Mouse (Mus musculus) urinary bladder, postnatal 4 days (tissue): ENCODE results near the gene Nudt7.

Experiments used
- DNase-seq, 2 experiments: peaks; one replicate each; pipeline ENCODE4 v3.0.0; 2021 to 2022; ENCODE audit warnings: low spot score in 2 of 2

Gene Nudt7

DNA sequence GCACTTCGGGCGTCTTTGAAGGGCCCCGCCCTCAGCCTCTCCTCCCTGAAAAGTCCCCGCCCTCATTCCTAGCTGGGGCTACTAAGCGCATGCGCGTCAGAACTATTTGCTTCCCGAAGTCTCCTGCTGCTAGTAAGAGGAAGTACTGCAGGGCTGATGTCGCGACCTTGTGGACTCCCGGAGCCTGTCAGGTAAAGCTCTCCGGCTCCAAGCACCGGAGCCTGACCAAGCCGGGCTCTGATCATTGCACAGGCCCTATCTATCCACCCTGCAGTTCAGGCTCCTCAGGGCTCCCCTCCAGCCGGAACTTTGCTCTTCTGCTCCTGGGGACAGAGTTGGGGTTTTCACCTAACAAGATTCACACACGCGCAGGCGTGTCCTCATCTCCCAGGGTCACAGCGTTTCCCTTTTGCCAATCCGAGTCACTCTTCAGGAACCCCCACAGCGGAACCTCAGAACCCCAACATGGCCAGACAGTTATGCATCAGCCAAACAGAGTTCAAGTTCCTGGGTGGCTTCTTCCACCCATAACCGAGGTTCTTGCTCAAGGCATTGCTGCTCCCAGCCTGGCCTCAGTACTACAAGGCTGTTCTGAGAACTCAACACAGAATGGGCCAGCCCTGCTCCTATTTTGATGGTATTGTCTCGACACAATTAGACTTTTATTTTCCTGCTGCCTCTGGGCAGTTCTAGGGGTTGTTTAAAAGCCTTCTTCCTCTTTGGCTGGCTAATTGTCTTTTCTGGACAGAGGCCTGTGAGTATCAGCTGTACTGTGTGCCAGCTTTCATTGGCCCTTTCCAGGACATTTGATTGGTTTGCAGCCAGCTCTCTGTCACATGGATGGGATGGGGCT is at the start of gene Nudt7:
TSS of gene Nudt7 (plus strand) at position 48 of the 853 bp plus-strand sequence.
- DNase-seq, result peak; percentile 79 to 82

DNA sequence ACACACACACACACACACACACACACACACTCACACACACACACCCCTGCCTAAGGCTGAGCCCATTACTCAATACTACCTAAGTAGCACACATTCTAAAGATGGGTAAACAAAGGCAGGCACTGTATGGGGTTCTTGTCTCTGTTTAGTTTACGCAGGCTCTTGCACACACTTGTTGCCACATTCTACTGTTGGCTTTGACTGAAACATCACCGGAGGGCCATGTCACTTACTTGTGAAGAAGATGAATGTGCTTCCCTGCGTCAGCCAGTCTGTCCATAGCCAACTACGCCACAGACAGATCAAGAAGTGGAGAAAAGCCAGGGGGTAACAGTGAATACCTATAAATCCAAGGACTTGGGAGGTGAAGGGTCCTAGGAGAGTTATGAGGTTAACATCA is 45.4 kb upstream of the Nudt7 start:
- no peak for DNase-seq

DNA sequence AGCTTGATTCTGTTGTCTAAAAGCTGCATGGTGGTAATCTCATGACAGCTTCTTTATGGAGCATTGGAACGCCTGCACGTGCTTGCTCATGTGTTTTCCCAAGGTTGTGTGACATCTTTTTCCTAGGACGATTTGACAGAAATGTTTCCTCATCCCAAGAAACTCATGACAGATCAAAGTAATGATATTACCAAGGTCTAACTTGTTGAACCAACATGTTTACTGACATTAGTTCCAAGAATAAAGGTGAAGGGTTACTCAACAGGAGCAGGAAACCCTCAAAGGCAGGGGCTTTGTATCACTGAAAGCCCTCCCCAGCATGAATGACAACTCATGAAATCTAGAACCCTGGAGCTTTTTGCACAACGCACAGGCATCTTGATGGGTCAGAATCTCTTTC is 42.6 kb upstream of the Nudt7 start:
- no peak for DNase-seq

DNA sequence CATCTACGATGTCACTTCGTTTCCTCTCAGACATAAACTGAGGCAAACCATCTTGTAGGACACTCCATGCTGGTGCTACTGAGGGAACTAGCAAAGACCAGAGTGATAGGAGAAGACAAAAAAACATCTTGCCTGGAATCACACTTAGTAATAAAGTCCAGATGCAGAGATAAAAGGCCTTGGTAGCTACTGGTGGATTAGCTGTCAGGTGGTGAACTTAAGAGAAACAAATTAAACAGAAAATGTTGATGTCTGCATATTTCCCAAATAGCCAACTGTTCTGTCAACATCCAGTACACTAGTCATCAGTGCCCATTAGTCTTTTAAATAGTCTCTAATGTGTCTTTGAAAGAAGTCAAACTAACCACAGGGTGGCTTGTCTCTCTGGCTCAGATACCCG is 40.0 kb upstream of the Nudt7 start:
- no peak for DNase-seq

DNA sequence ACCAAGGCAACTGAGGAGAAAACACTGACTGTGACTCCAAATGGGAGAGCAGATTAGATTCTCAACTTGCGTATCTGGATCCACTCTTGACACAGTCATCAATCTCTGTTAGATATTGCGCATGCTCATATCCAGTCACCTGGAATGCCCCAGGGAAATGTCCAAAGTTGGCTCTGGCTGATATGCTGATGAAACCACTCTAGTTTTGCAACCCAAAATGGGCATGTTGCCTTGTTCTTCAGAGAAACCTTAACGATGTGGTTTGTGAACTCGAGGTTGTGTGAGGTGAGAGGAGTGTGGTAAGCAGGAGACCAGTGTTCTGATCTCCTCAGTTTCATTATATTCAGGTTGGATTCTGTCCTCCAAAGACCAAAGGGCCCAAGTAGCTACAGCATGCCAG is 38.8 kb upstream of the Nudt7 start:
- DNase-seq, result no peak

DNA sequence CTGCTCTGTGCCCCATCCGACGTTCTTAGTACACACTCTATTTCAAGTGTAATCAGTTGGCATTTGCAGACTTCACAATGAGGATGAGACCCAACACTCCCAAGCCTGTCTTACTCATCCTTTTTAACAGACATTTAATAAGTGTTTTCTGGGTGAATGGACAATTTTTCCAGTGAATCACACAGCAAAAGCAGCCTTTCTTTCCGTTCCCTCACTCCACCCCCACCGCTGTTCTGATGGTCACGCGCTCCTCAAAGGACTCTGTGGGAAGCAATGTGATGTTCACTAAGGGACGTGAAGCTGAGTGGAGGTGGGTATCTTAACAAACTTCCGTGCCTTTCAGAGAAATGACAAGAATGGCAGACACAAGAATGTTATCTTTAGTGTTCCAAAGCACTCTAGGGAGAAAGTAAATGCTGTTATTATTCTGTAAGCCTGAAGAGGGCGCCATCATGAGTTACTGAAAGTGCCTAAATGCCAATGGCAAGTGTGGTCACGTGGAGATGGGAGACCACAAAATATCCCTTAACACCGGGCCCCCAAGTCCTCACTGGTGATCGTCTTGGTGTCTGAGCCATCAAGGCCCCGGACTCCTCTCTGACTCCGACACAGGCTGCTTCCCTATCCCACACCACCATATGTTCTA is 32.7 kb upstream of the Nudt7 start:
- DNase-seq, result no peak

DNA sequence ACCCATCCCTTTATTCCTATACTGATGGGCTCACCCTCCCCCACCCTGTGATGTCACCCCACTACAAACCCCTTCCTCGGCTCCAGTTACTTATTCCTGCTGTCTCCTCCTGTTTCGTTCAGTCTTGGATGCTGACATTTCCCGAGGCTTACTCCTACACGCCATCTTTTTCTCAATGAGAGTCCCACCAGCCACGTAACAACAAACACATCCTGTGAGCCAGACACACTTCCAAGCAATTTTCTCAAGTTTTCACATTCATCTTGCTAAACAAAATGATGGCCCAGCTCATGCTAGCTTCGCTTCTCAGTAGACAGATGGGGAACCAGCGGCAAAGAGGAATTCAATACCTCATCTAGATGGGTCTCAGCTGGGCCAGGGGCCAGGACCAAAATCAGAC is 30.0 kb upstream of the Nudt7 start:
- no peak for DNase-seq

DNA sequence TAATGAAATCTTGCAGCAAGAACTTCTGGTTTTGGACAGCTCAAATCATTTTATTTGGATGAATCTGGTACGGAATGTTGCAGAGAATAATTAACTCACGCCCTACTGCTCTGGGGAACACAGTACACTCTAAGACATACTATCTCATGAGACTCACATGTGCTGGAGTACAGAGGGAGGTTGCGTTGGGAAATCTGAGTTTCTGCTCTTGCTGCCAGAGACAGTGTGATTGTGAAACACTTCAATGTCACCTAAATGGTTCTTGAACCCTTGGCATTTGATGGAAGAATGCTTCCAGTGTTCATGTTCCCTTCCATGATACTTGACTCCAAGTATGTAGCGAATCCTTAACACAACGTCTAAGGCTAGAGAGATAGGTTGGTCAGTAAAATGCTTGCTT is 27.4 kb upstream of the Nudt7 start:
- no peak for DNase-seq

DNA sequence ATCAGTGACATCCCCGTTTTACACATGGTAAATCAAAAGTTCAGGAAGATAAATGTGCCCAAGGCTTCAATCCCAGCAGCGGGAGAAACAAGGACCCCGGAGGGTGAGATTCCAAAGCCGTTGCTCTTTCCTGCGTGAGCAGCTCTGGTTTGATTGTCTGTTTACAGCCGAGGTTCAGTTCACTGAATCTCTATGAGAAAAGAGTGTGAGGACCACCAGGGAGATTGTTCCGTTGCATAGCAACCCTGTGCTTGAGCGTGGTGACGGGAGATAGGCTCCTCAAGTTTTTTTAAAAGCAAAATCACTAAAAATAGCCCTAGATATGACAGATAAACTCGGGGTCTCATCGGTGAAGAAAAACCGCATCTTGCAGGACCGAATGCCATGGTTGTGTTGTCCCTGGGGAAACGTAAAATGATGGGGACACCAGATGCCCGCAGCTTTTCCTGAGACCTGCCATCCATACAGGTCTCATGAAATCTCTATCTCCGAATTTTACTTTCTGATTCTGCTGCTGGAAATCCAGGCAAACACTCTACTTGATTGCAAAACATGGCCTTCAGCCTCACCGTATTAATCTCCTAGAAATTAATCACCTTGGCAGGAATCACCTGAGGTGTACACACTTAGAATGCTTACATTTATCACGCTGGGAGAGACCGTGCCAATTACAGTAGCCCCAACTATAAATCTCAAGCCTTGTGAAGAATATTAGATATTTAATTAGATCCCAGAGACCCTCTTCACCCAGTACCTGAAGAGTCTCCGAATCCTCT is 23.8 kb upstream of the Nudt7 start:
- no peak for DNase-seq

DNA sequence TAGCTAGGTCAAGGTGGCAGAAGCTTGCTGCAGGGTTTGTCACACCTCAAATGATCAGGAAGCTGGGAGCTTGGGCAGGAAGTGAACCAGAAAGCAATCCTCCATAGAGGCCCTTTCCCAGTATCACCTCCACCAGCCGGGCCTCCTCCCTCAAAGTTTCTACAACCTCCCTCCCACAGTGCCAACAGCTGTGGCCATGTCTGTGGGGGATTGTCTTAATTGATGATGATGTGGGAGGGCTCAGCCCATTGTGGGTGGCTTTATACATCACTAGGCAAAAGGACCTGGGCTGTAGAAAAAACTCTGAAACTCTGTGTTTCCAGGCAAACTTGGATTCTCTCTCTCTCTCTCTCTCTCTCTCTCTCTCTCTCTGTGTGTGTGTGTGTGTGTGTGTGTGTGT is 18.3 kb upstream of the Nudt7 start:
- DNase-seq, result no peak

DNA sequence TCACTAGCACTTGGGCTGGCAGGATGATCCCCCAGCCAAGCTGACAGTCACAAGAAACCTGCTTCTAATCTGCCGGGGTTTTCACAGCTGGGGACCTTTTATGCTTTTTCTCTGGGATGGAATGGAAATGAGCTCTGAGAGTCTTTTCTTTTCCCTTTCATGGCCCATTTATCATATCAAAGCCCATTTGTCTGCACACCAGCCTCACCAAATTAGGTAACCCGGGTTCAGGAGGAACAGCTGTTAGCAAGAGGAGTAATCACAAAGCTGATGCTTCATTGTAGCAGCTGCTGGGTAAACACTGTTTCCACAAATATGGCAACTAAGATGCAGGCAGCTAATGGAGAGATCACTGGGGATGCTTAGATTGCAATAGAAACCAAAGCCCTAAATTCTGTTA is 17.3 kb upstream of the Nudt7 start:
- DNase-seq, result no peak

DNA sequence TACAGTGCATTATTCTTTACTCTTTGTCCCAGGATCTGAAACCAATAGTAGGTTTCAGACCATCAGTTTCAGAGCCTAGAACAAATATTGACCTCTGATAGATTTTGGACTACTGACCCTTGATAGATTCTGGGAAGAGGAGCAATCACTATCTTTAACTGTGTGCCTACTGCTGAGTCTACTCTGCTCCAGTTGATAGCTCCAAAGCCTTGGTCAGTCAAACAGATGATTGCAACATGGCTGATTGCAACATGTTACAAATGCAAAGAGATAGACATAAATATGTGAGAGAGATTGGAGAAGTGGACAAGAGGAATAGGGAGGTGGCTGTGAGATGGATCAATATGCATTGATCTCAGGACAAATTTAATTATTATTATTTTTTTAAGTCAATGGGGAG is 15.9 kb upstream of the Nudt7 start:
- DNase-seq, result no peak

DNA sequence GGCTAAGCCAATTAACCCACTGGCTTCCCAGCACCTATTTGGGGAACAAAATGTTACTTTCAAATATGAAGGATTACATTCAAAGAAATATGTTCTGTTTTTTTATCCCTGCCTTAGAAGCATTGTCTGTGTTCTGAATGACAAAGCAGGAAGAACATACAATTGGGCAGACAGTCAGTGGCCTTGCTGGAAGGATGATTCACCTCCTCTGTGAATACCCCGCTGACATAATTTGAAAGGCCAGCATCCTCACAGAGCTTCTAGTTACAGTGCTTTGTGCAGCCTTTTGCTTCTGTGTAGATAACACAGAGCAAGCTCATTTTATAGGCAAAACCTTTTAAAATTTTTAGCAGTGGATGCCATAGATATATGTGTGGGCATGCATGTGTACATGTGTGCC is 11.6 kb upstream of the Nudt7 start:
- no peak for DNase-seq

DNA sequence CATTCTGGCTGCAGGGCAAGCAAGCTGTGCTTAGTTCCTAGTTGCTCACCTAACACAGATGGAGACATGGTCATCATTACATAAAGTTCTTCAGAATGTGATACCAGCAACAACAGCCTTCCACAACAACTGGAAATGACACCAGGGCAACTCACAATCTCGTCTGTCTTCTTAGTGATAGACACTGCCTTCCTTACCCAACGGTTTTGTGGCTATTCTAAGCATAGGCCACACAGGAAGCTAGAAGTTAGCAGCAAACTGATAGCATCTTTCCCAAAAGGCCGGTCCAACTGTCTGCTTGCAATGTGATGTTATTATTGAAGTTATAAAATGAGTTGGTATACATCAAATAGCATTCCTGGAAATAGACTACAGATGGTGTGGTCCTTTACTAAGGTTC is 9.7 kb upstream of the Nudt7 start:
- no peak for DNase-seq

DNA sequence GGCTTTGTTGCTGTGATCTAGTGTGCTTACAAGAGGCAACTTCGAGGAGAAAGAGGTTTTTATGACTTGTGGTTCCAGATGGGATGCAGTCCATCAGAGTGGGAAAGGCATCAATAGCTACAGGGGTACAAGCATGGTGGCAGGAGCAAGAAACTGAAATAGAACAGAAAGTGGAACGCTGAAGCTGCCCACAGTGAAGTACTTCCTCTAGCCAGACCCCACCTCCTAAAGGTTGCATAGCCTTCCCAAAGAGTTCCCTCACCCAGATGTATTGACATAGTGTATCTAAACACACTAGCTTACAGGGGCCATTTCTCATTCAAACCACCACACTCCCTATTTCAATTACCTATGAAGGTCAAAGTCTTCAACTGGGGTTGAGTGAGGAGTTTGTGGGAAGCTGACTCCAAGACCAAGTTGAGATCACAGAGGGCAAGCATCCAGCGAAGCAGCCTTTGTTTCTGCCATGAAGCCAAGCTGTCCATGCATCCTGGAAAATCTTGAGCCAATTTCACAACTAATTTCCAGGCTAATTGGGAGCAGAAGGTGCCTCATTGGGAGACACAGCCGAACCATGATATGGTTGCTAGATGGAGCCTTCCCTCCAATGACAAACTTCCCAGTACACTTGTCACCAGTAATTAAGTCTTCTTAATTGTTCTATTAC is 9.1 kb upstream of the Nudt7 start:
- no peak for DNase-seq

DNA sequence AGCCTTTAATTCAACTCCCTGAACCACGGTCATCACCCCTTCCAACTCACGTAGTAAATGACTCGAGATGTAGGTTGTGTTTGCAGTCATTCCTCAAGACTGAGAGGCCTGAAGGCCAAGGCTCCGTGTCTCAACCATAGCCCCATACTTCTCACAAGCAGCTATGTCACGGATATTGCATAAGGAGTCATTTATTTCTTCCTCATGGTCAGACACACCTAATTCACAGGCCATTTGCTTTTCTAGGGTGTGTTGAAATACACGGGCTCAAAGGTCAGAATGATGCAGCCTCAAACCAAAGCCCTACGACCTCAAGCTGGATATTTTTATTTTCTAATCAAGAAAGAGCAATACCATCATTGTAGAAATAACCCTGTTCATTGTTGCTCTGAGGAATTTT is 2.5 kb upstream of the Nudt7 start:
- DNase-seq, result no peak

DNA sequence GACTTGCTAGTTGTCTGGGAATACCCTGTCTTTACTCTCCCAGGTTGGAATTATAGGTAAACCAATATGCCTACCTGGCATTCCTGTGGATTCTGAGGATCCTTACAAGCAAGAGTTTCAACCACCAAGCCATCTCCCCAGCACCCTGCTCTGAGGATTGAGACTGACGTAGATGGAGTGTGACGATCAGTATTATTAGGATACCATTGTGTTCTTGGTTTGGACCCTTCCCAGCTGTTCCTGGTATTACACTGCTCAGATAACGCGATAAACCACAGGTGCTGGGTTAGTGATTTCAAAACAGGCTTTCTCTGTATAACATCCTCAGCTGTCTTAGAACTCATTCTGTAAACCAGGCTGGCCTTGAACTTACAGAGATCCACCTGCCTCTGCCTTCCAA is 1.9 kb upstream of the Nudt7 start:
- no peak for DNase-seq

DNA sequence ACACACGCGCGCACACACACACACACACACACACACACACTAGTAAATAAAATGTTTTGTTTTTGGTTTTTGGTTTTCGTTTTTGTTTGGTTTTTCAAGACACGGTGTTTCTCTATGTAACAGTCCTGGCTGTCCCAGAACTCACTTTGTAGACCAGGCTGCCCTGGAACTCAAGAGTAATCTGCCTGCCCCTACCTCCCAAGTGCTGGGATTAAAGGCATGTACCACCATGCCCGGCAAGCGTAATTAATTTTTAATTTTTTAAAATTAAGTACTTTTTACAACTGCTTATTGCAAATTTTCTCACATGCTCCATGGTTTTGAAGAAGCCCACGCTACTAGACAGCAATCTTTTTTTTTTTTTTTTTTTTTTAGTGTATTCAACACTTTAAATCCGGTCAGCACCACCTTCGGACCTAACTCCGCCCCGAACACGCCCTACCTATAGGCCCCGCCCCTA is 277 bp upstream of the Nudt7 start:
- no peak for DNase-seq

DNA sequence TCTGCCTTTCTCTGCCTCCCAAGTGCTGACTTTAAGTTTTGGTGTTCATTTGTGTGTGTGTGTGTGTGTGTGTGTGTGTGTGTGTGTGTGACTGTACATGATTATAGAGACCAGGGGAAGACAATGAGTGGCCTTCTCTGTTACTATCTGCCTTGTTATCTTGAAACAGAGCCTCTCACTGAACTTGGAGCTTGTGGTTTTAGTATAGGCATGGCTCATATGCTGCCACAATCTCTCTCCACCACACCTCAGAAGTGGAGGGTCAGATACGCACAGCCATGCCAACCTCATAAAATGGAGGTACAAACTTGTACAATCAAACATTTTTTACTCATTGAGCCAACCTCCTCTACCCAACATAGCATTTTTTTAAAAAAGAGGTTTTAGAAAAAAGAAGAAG is 3.4 kb downstream of the Nudt7 start:
- no peak for DNase-seq

DNA sequence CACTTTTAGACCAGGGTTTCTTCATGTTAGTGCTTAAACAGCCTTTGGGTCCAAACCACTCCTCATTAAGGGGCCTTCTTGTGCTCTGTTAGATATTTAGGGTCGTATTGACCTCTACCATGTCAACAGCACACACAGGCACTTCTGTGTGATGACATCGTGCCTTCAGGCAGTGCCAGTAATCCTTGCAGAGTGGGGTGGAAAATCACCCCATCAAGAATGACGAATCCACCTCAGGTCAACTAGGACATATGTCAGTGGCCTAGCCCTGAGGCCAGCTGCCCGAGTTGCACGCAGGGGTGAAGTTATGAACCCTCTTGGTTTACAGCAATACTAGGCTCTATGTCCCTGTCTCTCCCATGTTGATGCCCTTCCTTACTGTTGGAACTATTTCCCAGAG is 3.8 kb downstream of the Nudt7 start:
- no peak for DNase-seq

DNA sequence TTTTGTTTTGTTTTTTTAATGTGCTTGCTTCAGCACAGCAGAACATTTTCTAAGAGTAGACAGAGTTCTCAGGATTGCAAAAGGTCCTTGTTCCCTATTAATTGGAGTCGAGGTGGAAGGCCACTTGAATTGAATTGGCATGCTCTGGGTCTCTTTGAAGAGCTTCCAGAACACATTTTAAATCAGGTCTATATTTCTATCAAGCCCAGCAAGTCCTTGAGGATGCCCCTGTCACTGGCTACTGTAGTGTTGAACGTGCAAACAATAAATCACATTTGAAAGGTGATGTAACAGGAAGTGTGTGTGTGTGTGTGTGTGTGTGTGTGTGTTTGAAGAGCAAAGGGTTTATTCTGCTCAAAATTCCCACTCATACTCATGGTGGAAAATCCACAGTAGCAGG is 7.1 kb downstream of the Nudt7 start:
- DNase-seq, result no peak

DNA sequence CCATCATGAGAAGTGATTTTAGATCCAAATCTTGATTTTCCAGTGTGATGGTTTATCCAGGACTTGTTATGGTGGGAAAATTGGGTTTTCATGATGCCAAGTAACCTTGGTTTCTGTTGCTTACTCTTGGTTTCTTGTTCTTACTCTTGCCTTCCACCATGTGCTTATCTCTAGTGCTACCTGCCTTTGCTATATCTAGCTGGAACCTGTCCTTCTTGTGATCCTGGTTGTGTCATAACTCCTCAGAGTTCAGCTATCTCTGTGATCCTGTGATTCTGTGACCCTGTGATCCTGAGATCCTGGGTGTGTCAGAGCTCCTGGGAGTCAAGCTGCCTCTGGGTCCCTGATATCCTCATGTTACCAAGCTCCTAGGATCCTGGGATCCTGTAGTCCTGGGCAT is 8.8 kb downstream of the Nudt7 start:
- no peak for DNase-seq
